Mouse (Mus musculus): ENCODE measurements at regions not wholly inside any gene's neighbourhood (a gene's known extent, or its start where the extent isn't known, plus 50 kb on each side); places are given as distances from the start of the nearest gene placed in this dataset.

GRCm38 (mm10) chr7:113060991-113061390 is 107.2 kb downstream of the Rassf10 start:
- no peak for DNase-seq

DNA sequence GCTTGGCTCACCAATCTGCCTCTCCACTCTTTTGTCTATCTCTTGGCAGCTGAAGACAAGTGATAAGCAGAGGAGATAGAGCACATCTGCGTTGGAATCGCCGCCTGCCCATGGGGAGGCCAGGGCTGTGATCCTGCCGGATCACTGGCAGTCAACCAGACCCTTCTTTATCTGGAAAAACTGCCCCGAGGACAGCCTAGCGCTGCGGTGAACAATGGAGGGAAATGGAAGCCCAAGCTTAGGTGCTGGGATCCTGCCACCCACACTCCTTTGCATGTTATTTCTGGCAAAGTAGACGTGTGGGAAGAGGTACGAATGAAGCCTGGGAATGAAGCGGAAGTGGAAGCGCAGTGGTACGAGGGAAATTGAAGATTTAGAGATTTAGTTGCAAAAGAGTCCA is 112.8 kb downstream of the Rassf10 start:
- DNase-seq, result no peak

DNA sequence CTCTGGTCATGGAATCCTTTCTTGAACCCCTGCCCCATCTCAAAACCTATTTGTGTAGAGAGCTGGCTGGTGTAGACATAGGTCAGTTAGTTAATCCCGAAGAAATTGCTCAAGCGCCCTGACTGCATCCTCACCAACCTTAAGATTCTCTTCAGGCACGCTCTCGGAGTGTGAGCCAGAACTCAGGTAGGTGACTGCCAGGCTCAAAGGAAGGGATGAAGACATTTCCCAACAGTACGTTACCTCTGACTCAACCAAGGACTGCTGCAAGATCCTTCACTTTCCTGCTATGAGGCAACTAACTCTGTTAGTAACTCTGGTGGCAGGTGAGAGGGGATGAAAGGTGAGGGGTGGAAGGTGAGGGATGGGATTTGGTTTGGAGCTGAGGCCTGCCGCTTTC is 114.5 kb downstream of the Rassf10 start:
- no peak for DNase-seq

- peak; percentile 24 for DNase-seq
These were observed 115.7 kb downstream of the Rassf10 start for GRCm38 (mm10) chr7:113069336-113069924.

- DNase-seq, result no peak
These were observed 117.7 kb downstream of the Rassf10 start for GRCm38 (mm10) chr7:113071418-113071817.

GRCm38 (mm10) chr7:113073781-113074180 is 120.0 kb downstream of the Rassf10 start:
- no peak for DNase-seq

GRCm38 (mm10) chr7:113075371-113075770 is 121.6 kb downstream of the Rassf10 start:
- no peak for DNase-seq

- peak; percentile 35 for DNase-seq
These were observed 122.5 kb downstream of the Rassf10 start for GRCm38 (mm10) chr7:113076243-113076642.

- no peak for DNase-seq
These were observed 126.1 kb upstream of the Arntl start for GRCm38 (mm10) chr7:113081120-113081519.

- no peak for DNase-seq
These were observed 122.2 kb upstream of the Arntl start for GRCm38 (mm10) chr7:113084930-113085625.

GRCm38 (mm10) chr7:113086158-113086557 is 121.1 kb upstream of the Arntl start:
- no peak for DNase-seq

DNA sequence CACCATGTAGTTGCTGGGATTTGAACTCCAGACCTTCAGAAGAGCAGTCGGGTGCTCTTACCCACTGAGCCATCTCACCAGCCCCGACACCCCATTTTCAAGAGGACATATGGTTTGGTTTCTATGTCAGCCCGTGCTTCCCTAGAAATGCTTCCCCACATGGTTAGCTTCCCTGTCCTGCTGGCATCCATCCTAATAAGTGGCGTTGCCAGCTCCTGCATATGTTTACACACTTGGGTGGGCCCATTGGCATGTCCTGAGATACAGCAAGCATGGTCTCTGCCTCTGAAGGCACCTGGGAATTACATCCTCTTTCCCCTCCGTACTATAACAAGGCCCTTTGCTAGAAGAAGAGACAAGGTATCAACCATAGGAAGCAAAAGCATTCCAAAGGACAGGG is 119.6 kb upstream of the Arntl start:
- DNase-seq, result peak; percentile 64

GRCm38 (mm10) chr7:113089044-113089443 is 118.2 kb upstream of the Arntl start:
- no peak for DNase-seq

DNA sequence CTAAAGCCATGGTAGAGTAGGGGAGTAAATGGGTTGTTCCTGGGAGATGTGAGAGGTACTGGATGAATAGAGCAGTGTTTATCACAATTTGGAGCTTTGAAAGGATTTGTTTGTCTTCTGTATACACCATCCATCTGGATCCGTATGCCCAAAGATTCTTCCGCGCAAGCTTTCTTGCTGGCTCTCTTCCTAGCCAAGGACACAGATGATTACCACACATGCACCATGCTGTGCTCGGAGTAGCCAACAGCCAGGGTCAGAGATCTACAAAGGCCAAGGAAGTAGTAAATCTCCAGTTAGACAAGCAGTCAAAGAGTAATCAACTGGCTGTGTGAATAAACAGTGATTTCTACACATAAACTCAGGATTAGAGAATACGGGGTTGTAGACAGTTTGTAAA is 113.3 kb upstream of the Arntl start:
- DNase-seq, result no peak

- no peak for DNase-seq
These were observed 112.2 kb upstream of the Arntl start for GRCm38 (mm10) chr7:113095092-113095491.

GRCm38 (mm10) chr7:113104265-113104664 is 103.0 kb upstream of the Arntl start:
- no peak for DNase-seq

DNA sequence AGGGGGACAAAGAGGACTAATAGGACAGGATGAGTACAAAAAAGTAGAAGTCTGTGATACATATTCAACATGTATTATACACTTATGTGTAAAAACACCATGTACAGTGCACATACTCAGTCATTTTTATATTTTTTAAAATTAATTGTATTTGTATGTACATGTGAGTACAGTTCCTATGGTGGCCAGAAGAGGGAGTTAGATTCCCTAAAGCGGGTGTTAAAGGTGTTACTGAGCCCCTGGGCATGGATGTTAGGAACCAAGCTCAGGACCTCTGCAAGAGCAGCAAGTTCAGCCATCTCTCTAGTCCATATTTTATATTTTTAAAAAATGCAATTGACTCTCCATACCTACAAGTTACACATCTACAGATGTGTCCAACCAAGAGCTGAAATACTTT is 101.9 kb upstream of the Arntl start:
- no peak for DNase-seq

GRCm38 (mm10) chr7:113106731-113107130 is 100.5 kb upstream of the Arntl start:
- no peak for DNase-seq

- DNase-seq, result no peak
These were observed 99.3 kb upstream of the Arntl start for GRCm38 (mm10) chr7:113107965-113108364.

DNA sequence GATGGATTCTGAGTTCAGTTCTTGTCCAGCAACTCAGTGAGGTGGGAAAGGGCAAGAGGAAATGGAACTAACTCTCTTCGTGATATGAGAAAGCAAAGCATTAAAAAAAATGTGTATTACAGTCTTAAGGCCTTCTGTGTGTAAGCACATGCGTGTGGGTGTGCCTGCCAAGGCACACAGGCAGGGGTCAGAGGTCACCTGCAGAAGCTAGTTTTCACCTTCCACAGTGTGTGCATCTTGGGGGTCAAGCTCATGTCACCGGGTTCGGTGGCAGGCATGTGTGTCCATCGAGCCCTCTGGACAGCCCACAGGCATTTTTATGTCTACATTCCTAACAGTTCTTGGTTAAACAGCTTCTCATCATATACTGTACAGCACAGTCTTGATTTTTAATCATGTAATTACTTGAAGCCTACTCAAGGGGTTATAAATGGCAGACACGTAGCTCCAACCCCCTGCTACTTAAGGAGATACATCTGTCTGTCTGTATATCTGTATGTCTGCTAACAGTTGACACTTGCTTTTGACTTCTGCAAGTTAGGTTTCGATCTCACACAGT is 98.7 kb upstream of the Arntl start:
- no peak for DNase-seq

DNA sequence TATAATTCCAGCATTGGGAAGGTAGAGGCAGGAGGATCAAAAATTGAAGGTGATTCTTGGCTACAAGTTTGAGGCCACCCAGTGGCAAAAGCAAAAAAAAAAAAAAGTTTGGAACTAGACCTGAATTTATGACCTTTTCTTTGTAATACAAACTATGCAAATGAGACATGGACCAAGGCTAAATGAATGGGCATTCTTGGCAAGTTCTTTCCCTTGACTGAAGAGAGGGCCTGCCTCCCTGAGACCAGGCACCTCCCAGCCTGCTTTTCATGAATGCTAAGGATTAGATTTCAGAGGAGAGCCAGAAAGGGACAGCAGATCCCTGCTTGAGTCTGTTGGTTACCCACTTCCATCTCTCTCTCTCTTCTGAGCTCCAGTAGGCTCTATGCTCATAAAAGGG is 97.8 kb upstream of the Arntl start:
- no peak for DNase-seq

- DNase-seq, result no peak
These were observed 96.3 kb upstream of the Arntl start for GRCm38 (mm10) chr7:113110867-113111508.

- DNase-seq, result peak; percentile 82
These were observed 93.9 kb upstream of the Arntl start for GRCm38 (mm10) chr7:113113266-113113893.

DNA sequence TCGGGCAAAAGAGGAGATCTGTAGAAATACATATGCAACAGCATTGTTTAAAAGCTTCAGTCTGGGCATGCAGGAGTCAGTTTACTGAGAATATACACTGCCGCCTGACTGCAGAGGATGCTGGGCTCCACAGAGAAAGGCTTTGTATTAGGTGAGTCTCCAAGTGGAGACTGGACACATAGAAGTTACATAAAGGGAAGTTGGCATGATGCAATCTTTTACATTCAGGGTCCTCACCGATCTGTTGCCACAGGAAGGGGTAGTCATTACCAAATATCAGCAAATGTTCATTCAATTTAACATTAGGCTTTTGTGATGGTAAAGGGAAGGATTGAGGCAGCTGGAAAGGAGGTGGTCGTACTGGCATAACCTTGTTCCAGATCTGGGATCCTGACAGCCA is 89.7 kb upstream of the Arntl start:
- DNase-seq, result no peak

All from cerebellum, adult 9-11 months (tissue).